Mouse (Mus musculus): ENCODE data around the gene Inava.

- TF ChIP-seq POLR2A (IDR thresholded peaks at IDR 0.05; ENCODE audit: extremely low read depth, insufficient read depth, low read length) = no peak
- TF ChIP-seq CTCF (IDR thresholded peaks at IDR 0.05; ENCODE audit: extremely low read depth, insufficient read depth, low read length) = peak; percentile 77
Measured at GRCm38 (mm10) chr1:136212803-136213202, 21.3 kb downstream of the Inava start, which contains the start of gene Mroh3.
